Mouse (Mus musculus): ENCODE data around the gene Cyp39a1. TPM values are rescaled to one million over a fixed set of nuclear protein-coding genes. Genes with fewer than 3 reads are reported as not detected.

Cyp39a1 gene
- polyA plus RNA-seq, 1 experiment, result 1.8 TPM

DNA sequence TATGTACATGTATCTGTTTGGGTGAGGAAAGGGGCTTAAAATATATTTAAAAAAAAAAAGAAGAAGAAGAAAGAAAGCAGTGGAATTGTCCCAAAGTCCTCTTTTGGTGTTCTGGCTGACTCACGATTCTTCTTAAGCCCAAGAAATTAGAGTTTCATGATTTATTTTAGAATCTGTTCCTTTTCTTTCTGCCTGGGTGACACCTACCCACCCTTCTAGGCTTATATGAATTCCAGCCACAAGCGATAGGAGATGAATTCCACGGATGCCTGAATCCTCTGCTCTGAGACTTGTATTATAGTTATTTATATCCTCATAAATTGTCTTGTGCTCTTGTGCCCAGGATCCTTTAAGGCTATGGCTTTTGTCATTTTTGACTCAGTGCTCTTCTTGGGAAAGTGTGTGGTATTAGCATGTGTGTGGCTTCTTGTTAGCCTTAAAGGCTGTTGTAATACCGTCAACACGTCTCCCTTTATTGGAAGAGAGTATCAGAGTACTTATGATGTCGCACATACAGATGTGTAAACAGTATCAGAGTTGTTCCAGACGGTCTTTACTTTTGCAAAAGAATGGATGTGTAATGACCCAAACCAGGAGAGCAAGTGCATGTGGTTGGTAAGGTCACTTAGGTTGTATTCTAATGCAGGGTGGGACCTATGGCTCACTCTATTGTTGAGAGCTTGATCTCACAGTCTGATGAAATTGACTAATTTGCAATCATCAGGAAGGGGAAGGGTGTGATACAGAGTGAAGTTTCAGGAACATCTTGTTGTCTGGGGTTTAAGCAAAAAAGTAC lies 44.5 kb downstream of the Cyp39a1 start:
- Histone ChIP-seq H3K4me1 (ENCODE audit: control insufficient read depth, insufficient read depth, low read length) (no peaks in the 10 kb centered on the region), H3K4me3 (ENCODE audit: insufficient read depth, low read length) (no peak overlapping the region), H3K27ac (ENCODE audit: insufficient read depth, low read depth, low read length) (no peak overlapping the region)
- TF ChIP-seq POLR2A (IDR thresholded peaks at IDR 0.05; ENCODE audit: borderline replicate concordance, low read depth, low read length) (no peak), CTCF (IDR thresholded peaks at IDR 0.05; ENCODE audit: low read depth, low read length) (no peak)

- Histone ChIP-seq H3K4me3 (ENCODE audit: insufficient read depth, low read length) (no peak overlapping the region), H3K27ac (ENCODE audit: insufficient read depth, low read depth, low read length) (no peak overlapping the region), H3K4me1 (ENCODE audit: control insufficient read depth, insufficient read depth, low read length) (no peaks in the 10 kb centered on the region)
- TF ChIP-seq POLR2A (IDR thresholded peaks at IDR 0.05; ENCODE audit: borderline replicate concordance, low read depth, low read length) (no peak), CTCF (IDR thresholded peaks at IDR 0.05; ENCODE audit: low read depth, low read length) (no peak)
Measured at GRCm38 (mm10) chr17:43714191-43714590, 47.0 kb downstream of the Cyp39a1 start.

DNA sequence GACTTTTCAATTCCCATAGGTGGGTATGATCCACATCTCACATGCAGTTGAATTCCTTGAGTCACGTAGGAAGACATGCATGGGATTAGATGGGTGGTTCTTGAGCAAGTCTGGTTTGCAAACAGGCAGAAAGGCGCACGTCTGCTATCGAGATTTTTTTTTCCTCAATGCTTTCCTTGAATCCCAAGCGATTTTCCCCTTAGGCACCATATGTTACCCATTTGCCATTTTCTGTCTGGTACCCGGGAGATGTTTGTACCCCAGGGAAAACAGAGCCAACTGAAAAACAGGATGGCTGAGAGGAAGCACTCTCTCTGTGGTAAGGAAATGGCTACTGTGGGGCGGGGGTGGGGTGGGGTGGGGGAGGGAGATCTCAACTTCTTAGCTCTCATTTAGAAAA lies 49.4 kb downstream of the Cyp39a1 start:
- no peak for TF ChIP-seq POLR2A (IDR thresholded peaks at IDR 0.05; ENCODE audit: borderline replicate concordance, low read depth, low read length)
- TF ChIP-seq CTCF (IDR thresholded peaks at IDR 0.05; ENCODE audit: low read depth, low read length), result no peak
- H3K27ac ChIP-seq (ENCODE audit: insufficient read depth, low read depth, low read length), result no peak overlapping the region
- no peaks in the 10 kb centered on the region for H3K4me1 ChIP-seq (ENCODE audit: control insufficient read depth, insufficient read depth, low read length)
- no peak overlapping the region for H3K4me3 ChIP-seq (ENCODE audit: insufficient read depth, low read length)

DNA sequence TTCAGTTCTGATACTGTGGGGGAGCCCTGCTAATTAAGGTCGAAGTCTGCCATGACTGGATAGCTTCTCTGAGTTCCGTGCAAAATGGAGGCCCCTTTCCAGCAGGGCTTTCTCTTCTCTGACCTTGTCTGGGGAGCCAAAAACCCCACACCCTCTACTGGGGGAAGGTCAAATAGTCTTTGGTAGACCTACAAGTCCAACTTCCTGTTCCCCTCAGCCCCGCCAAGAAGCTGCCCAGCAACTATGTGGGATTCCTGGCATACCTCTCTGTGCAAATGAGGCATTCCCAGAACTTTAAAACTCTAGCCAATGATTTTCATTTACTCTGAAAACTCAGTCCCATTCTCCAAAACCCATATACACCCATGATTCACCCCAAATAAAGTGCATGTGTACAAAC lies 52.2 kb downstream of the Cyp39a1 start:
- TF ChIP-seq CTCF (IDR thresholded peaks at IDR 0.05; ENCODE audit: low read depth, low read length) (no peak), POLR2A (IDR thresholded peaks at IDR 0.05; ENCODE audit: borderline replicate concordance, low read depth, low read length) (no peak)
- H3K4me3 ChIP-seq (ENCODE audit: insufficient read depth, low read length), result no peak overlapping the region
- H3K4me1 ChIP-seq (ENCODE audit: control insufficient read depth, insufficient read depth, low read length), result no peaks in the 10 kb centered on the region
- no peak overlapping the region for H3K27ac ChIP-seq (ENCODE audit: insufficient read depth, low read depth, low read length)

GRCm38 (mm10) chr17:43724480-43724879 lies 57.3 kb downstream of the Cyp39a1 start:
- H3K4me1 ChIP-seq (ENCODE audit: control insufficient read depth, insufficient read depth, low read length), result no peaks in the 10 kb centered on the region
- TF ChIP-seq POLR2A (IDR thresholded peaks at IDR 0.05; ENCODE audit: borderline replicate concordance, low read depth, low read length) (no peak), CTCF (IDR thresholded peaks at IDR 0.05; ENCODE audit: low read depth, low read length) (no peak)
- H3K4me3 ChIP-seq (ENCODE audit: insufficient read depth, low read length), result no peak overlapping the region
- H3K27ac ChIP-seq (ENCODE audit: insufficient read depth, low read depth, low read length), result no peak overlapping the region

DNA sequence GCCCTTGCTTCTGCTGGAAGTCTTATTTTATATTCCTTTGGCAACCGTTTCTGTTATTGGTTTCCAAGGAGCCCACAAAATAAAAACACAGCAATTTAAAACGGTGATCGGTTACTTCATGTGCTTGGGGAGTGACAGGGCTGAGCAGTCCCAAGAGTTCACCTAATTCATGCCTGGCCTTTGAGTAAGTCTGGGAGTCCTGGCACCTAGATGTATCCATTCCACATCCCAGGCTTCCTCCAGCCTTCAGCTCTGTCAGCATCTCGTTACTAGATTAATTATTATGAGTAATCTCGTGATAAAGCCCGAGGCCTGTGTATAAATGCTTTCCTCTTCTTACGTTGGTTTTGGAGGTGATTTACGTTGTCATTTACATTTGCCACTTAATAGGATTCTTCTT lies 64.1 kb downstream of the Cyp39a1 start:
- Histone ChIP-seq H3K4me1 (ENCODE audit: control insufficient read depth, insufficient read depth, low read length) (no peaks in the 10 kb centered on the region), H3K27ac (ENCODE audit: insufficient read depth, low read depth, low read length) (no peak overlapping the region), H3K4me3 (ENCODE audit: insufficient read depth, low read length) (no peak overlapping the region)
- TF ChIP-seq POLR2A (IDR thresholded peaks at IDR 0.05; ENCODE audit: borderline replicate concordance, low read depth, low read length), result no peak
- no peak for TF ChIP-seq CTCF (IDR thresholded peaks at IDR 0.05; ENCODE audit: low read depth, low read length)

GRCm38 (mm10) chr17:43731976-43732375 lies 64.8 kb downstream of the Cyp39a1 start:
- Histone ChIP-seq H3K4me3 (ENCODE audit: insufficient read depth, low read length) (no peak overlapping the region), H3K4me1 (ENCODE audit: control insufficient read depth, insufficient read depth, low read length) (no peaks in the 10 kb centered on the region), H3K27ac (ENCODE audit: insufficient read depth, low read depth, low read length) (no peak overlapping the region)
- no peak for TF ChIP-seq CTCF (IDR thresholded peaks at IDR 0.05; ENCODE audit: low read depth, low read length)

- Histone ChIP-seq H3K4me1 (ENCODE audit: control insufficient read depth, insufficient read depth, low read length) (no peaks in the 10 kb centered on the region), H3K27ac (ENCODE audit: insufficient read depth, low read depth, low read length) (no peak overlapping the region), H3K4me3 (ENCODE audit: insufficient read depth, low read length) (no peak overlapping the region)
- TF ChIP-seq CTCF (IDR thresholded peaks at IDR 0.05; ENCODE audit: low read depth, low read length) (no peak), POLR2A (IDR thresholded peaks at IDR 0.05; ENCODE audit: borderline replicate concordance, low read depth, low read length) (no peak)
Measured at GRCm38 (mm10) chr17:43734252-43734651, 67.0 kb downstream of the Cyp39a1 start.

DNA sequence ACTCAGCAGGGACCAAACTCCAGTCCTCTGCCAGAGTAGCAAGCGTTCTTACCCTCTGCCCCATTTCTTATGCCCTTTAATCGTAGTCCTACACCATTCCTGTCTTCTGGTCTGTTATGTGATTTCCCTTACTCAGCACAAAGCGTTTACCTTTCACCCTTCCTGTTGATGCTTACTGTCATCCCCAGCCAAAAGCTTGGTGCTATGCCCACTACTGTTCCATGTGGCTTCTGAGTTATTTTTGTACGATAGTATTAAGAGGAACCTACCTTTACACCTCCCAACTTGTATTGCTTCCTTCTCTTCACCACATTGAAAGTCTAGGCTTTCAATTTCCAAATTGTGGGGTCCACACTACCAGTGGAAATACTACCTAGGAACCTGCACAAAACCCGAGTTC lies 76.7 kb downstream of the Cyp39a1 start:
- H3K4me1 ChIP-seq (ENCODE audit: control insufficient read depth, insufficient read depth, low read length), result no peaks in the 10 kb centered on the region
- H3K27ac ChIP-seq (ENCODE audit: insufficient read depth, low read depth, low read length), result no peak overlapping the region
- TF ChIP-seq CTCF (IDR thresholded peaks at IDR 0.05; ENCODE audit: low read depth, low read length) (no peak), POLR2A (IDR thresholded peaks at IDR 0.05; ENCODE audit: borderline replicate concordance, low read depth, low read length) (no peak)
- no peak overlapping the region for H3K4me3 ChIP-seq (ENCODE audit: insufficient read depth, low read length)

DNA sequence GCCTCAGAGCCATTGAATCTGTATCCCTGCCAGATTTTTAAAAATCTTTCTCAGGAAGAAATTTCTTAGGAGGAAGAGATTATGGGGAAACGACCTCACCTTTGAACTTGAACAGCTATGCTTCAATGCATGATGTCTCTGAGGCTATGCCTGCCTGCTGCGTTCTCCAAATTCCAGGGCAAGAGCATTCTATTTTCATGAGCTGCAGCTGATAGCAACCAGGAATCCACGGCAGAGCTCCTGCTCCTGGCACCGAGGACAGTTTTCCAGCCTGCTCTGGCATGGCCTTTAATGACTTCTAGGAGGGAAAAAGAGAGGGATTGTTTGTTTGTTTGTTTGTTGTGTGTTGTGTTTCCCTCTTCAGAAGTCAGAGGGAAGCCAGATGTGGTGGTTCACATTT lies 77.2 kb downstream of the Cyp39a1 start:
- Histone ChIP-seq H3K4me1 (ENCODE audit: control insufficient read depth, insufficient read depth, low read length) (no peaks in the 10 kb centered on the region), H3K4me3 (ENCODE audit: insufficient read depth, low read length) (no peak overlapping the region), H3K27ac (ENCODE audit: insufficient read depth, low read depth, low read length) (no peak overlapping the region)
- TF ChIP-seq POLR2A (IDR thresholded peaks at IDR 0.05; ENCODE audit: borderline replicate concordance, low read depth, low read length), result no peak
- TF ChIP-seq CTCF (IDR thresholded peaks at IDR 0.05; ENCODE audit: low read depth, low read length), result no peak
